24 mouse cellular contexts compared by ENCODE assay signal in the genomic region with DNA sequence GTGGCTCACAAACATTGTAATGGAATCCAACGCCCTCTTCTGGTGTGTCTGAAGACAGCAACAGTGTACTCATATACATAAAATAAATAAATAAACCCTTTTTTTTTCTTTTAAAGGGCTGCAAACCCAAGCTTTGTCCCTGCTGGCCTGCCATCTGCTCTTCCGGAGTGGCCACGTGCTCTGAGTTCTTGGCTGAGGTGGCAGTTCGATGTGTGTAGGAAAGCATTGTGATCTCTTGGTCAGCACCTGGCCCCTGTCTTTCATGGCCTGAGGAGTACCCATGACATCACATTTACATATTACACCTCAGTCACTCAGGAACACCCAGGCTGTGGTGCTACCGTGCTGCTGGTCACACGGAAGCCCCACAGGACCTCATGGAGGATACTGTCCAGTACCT. TPM values are rescaled to one million over a fixed set of nuclear protein-coding genes. Genes with fewer than 3 reads are reported as not detected.
DNase-seq lines count a peak whose midpoint lies in the region; ATAC-seq and TF ChIP-seq lines count a peak whose summit lies in the region.
"Had no signal": no experiment of that assay in that cellular context is flagged by ENCODE, and none has a peak within 500 bp of the region (broad histone marks: within the 10 kb centered on the region; RNA-seq: fewer than 3 reads in every experiment).

No protein-coding gene starts in this region.

- no peaks in the 10 kb centered on the region for H3K9me3 ChIP-seq in forebrain, embryonic 10.5 days
- no peaks in the 10 kb centered on the region for H3K9me3 ChIP-seq in forebrain, embryonic 13.5 days (replicated peaks)
- H3K9me3 ChIP-seq in heart, embryonic 14.5 days (ENCODE audit: control insufficient read depth, low read length): no peaks in the 10 kb centered on the region
- no peaks in the 10 kb centered on the region for H3K9me3 ChIP-seq in liver, embryonic 12.5 days (replicated peaks)
- H3K9me3 ChIP-seq in liver, postnatal 0 days (ENCODE audit: low read length): no peaks in the 10 kb centered on the region
- no peaks in the 10 kb centered on the region for H3K9me3 ChIP-seq in liver, embryonic 13.5 days (replicated peaks)
- H3K9me3 ChIP-seq: embryonic facial prominence, embryonic 12.5 days; hindbrain, embryonic 15.5 days; kidney, embryonic 15.5 days; neural tube, embryonic 15.5 days had no signal

- WGBS in forebrain, embryonic 10.5 days: 84% methylated on average over 6 of the region's 6 CpGs
- 83% methylated on average over 6 of the region's 6 CpGs for WGBS in forebrain, embryonic 13.5 days
- WGBS in heart, embryonic 14.5 days: 52% methylated on average over 6 of the region's 6 CpGs
- 72% methylated on average over 6 of the region's 6 CpGs for WGBS in liver, embryonic 12.5 days (ENCODE audit: insufficient replicate concordance)
- WGBS in liver, postnatal 0 days (ENCODE audit: insufficient replicate concordance): 76% methylated on average over 6 of the region's 6 CpGs
- 77% methylated on average over 6 of the region's 6 CpGs for WGBS in liver, embryonic 13.5 days (ENCODE audit: insufficient replicate concordance)

- H3K9ac ChIP-seq in forebrain, embryonic 13.5 days: no peak overlapping the region
- no peak overlapping the region for H3K9ac ChIP-seq in heart, embryonic 14.5 days (ENCODE audit: low read length)
- no peak overlapping the region for H3K9ac ChIP-seq in liver, embryonic 12.5 days
- no peak overlapping the region for H3K9ac ChIP-seq in liver, postnatal 0 days (replicated peaks)
- no peak overlapping the region for H3K9ac ChIP-seq in liver, embryonic 13.5 days
- H3K9ac ChIP-seq: embryonic facial prominence, embryonic 12.5 days; hindbrain, embryonic 15.5 days; kidney, embryonic 15.5 days; neural tube, embryonic 15.5 days had no signal

- H3K27ac ChIP-seq in forebrain, embryonic 10.5 days: peak overlapping the region; percentile 66; the same call in 1 of the 2 replicates
- H3K27ac ChIP-seq in forebrain, embryonic 13.5 days: no peak overlapping the region
- no peak overlapping the region for H3K27ac ChIP-seq in heart, embryonic 14.5 days (replicated peaks in 1 of 2; ENCODE audit: control insufficient read depth in 1 of 2, insufficient read depth in 1 of 2, low read depth in 2 of 2, low read length in 2 of 2)
- no peak overlapping the region for H3K27ac ChIP-seq in liver, embryonic 12.5 days
- no peak overlapping the region for H3K27ac ChIP-seq in liver, postnatal 0 days (ENCODE audit: low read depth)
- no peak overlapping the region for H3K27ac ChIP-seq in liver, embryonic 13.5 days
- H3K27ac ChIP-seq: embryonic facial prominence, embryonic 12.5 days; gastrocnemius, adult 2 months; heart, adult 2 months; hindbrain, embryonic 15.5 days; kidney, embryonic 15.5 days; neural tube, embryonic 15.5 days had no signal

- no peak for TF ChIP-seq EP300 in liver, postnatal 0 days (IDR thresholded peaks at IDR 0.05; ENCODE audit: low read depth)

- ATAC-seq in forebrain, embryonic 13.5 days: no peak
- no peak for ATAC-seq in heart, embryonic 14.5 days (ENCODE audit: insufficient number of reproducible peaks, insufficient read depth, low FRiP score, low read depth)
- ATAC-seq in liver, embryonic 12.5 days: no peak
- ATAC-seq in liver, postnatal 0 days: no peak
- no peak for ATAC-seq in liver, embryonic 13.5 days (ENCODE audit: low read depth)
- ATAC-seq: forebrain, embryonic 16.5 days had no signal

- H3K4me2 ChIP-seq in forebrain, embryonic 13.5 days: no peak overlapping the region
- H3K4me2 ChIP-seq in heart, embryonic 14.5 days (ENCODE audit: low read length): 0 out of 2 replicates have a peak overlapping the region, but pooled peaks have one; percentile 43
- peak overlapping the region; percentile 48; the same call in 1 of the 2 replicates for H3K4me2 ChIP-seq in liver, embryonic 12.5 days
- H3K4me2 ChIP-seq in liver, postnatal 0 days (ENCODE audit: low read depth, low read length): no peak overlapping the region
- peak overlapping the region; percentile 48; the same call in 1 of the 2 replicates for H3K4me2 ChIP-seq in liver, embryonic 13.5 days
- H3K4me2 ChIP-seq: embryonic facial prominence, embryonic 12.5 days; hindbrain, embryonic 15.5 days; midbrain, embryonic 11.5 days; neural tube, embryonic 15.5 days had no signal

- intact Hi-C loops in heart, postnatal 25 days (cut with DNase I): no loop called here

- TF ChIP-seq CTCF in liver, postnatal 0 days (IDR thresholded peaks at IDR 0.05; ENCODE audit: low read depth): no peak

- peaks cover 14% of the 10 kb centered on the region for H3K27me3 ChIP-seq in forebrain, embryonic 10.5 days (ENCODE audit: poor library complexity, severe bottlenecking)
- no peaks in the 10 kb centered on the region for H3K27me3 ChIP-seq in forebrain, embryonic 13.5 days
- peaks cover 45% of the 10 kb centered on the region for H3K27me3 ChIP-seq in heart, embryonic 14.5 days (ENCODE audit: control insufficient read depth, insufficient read depth, low read length)
- peaks cover 49% of the 10 kb centered on the region for H3K27me3 ChIP-seq in liver, embryonic 12.5 days (replicated peaks)
- peaks cover 7% of the 10 kb centered on the region; the same call in 1 of the 2 replicates for H3K27me3 ChIP-seq in liver, postnatal 0 days (ENCODE audit: insufficient read depth, low read length)
- H3K27me3 ChIP-seq in liver, embryonic 13.5 days: peaks cover 37% of the 10 kb centered on the region
- H3K27me3 ChIP-seq: hindbrain, embryonic 15.5 days; neural tube, embryonic 15.5 days had no signal

- peaks cover 47% of the 10 kb centered on the region for H3K4me1 ChIP-seq in forebrain, embryonic 10.5 days
- peaks cover 4% of the 10 kb centered on the region; the same call in 1 of the 2 replicates for H3K4me1 ChIP-seq in forebrain, embryonic 13.5 days
- peaks cover 25 to 31% of the 10 kb centered on the region in 2 experiments for H3K4me1 ChIP-seq in heart, embryonic 14.5 days (ENCODE audit: control insufficient read depth in 2 of 2, insufficient read depth in 2 of 2, low read length in 2 of 2)
- peaks cover 16% of the 10 kb centered on the region for H3K4me1 ChIP-seq in liver, embryonic 12.5 days
- H3K4me1 ChIP-seq in liver, postnatal 0 days (ENCODE audit: insufficient read depth): peaks cover 10% of the 10 kb centered on the region
- H3K4me1 ChIP-seq in liver, embryonic 13.5 days (replicated peaks): peaks cover 15% of the 10 kb centered on the region
- H3K4me1 ChIP-seq: neural tube, embryonic 15.5 days had no signal

- DNase-seq in forebrain, embryonic 10.5 days (ENCODE audit: extremely low spot score, low spot score): no peak
- no peak for DNase-seq in heart, postnatal 25 days (ENCODE audit: low spot score)
- DNase-seq in liver, postnatal 0 days: no peak
- DNase-seq in liver, embryonic 13.5 days: no peak
- DNase-seq in adrenal gland, adult (ENCODE audit: inconsistent age in 2 of 2, low spot score in 1 of 2): no peak
- DNase-seq: B cell, adult 2 months; embryo, embryonic 11 days; gastrocnemius, adult 2 months; gastrocnemius, postnatal 36 days; kidney, adult 18-20 months; kidney, postnatal 25 days; lung, postnatal 36 days; retina, postnatal 1 day; right cerebral cortex, postnatal 14 days had no signal

- no peaks in the 10 kb centered on the region for H3K36me3 ChIP-seq in forebrain, embryonic 10.5 days (replicated peaks)
- peaks cover 40% of the 10 kb centered on the region for H3K36me3 ChIP-seq in forebrain, embryonic 13.5 days (ENCODE audit: poor library complexity, severe bottlenecking)
- peaks cover 3% of the 10 kb centered on the region; the same call in 1 of the 2 replicates for H3K36me3 ChIP-seq in heart, embryonic 14.5 days (ENCODE audit: control insufficient read depth, insufficient read depth, low read length)
- no peaks in the 10 kb centered on the region for H3K36me3 ChIP-seq in liver, embryonic 12.5 days
- no peaks in the 10 kb centered on the region; the same call in none of the 2 replicates for H3K36me3 ChIP-seq in liver, postnatal 0 days (replicated peaks; ENCODE audit: insufficient read depth, low read length)
- no peaks in the 10 kb centered on the region for H3K36me3 ChIP-seq in liver, embryonic 13.5 days
- H3K36me3 ChIP-seq: embryonic facial prominence, embryonic 12.5 days; kidney, embryonic 15.5 days had no signal

- H3K4me3 ChIP-seq in forebrain, embryonic 10.5 days: no peak overlapping the region
- H3K4me3 ChIP-seq in forebrain, embryonic 13.5 days: no peak overlapping the region
- H3K4me3 ChIP-seq in heart, embryonic 14.5 days (ENCODE audit: control insufficient read depth in 1 of 2, insufficient read depth in 1 of 2, low read depth in 1 of 2, low read length in 2 of 2): no peak overlapping the region
- H3K4me3 ChIP-seq in liver, embryonic 12.5 days: no peak overlapping the region
- H3K4me3 ChIP-seq in liver, postnatal 0 days (ENCODE audit: low read depth, low read length): no peak overlapping the region
- no peak overlapping the region for H3K4me3 ChIP-seq in liver, embryonic 13.5 days (replicated peaks)
- H3K4me3 ChIP-seq: embryonic facial prominence, embryonic 12.5 days; gastrocnemius, adult 2 months; heart, adult 2 months; hindbrain, embryonic 15.5 days; kidney, embryonic 15.5 days; neural tube, embryonic 15.5 days had no signal

RNA-seq across cellular contexts. Expression of a gene that starts 31.1 kb away (rescaled TPM):
- polyA plus RNA-seq in forebrain, embryonic 10.5 days (2016; fragmentation: Nextera tagmentation; extraction: Ambion mirVana): 0.36 and 0.53 TPM in 2 replicates
- 1.5 and 1.7 TPM in 2 replicates for polyA plus RNA-seq in forebrain, embryonic 13.5 days (2015; fragmentation: Nextera tagmentation; extraction: Ambion mirVana)
- 13.0 and 13.2 TPM in 2 replicates for polyA plus RNA-seq in heart, embryonic 14.5 days (2014; fragmentation: Nextera tagmentation; extraction: Ambion mirVana)
- total RNA-seq in heart, postnatal 25 days (2021): 10 to 100 TPM; 16.7 to 20.8 TPM
- polyA plus RNA-seq in liver, embryonic 12.5 days (2016; fragmentation: Nextera tagmentation; extraction: Ambion mirVana): 0.29 and 0.41 TPM in 2 replicates
- polyA plus RNA-seq in liver, postnatal 0 days (2015; fragmentation: Nextera tagmentation; extraction: Ambion mirVana): 0.11 and 0.18 TPM in 2 replicates
- 0.08 and 0.21 TPM in 2 replicates for polyA plus RNA-seq in liver, embryonic 13.5 days (2015; fragmentation: Nextera tagmentation; extraction: Ambion mirVana)

Comparison
In these comparisons a context has a peak if more than half of its experiments do, and no peak if none do; other contexts are left out.
1. H3K4me2 ChIP-seq: peak in heart, embryonic 14.5 days (single experiment), liver, embryonic 12.5 days (single experiment) and liver, embryonic 13.5 days (single experiment); none in forebrain, embryonic 13.5 days (single experiment) and liver, postnatal 0 days (single experiment).